Mouse (Mus musculus) MEL (cell line): ENCODE data around the gene Oip5.

ENCODE experiments used
- CHD1 ChIP-seq: IDR thresholded peaks from 2 replicates; pipeline ENCODE4 v1.6.1; 2012; ENCODE audit warnings: low read depth, mild to moderate bottlenecking, inconsistent platforms, low read length, improper control_type of control experiment
- CTCF ChIP-seq, 3 experiments: IDR thresholded peaks in 2 of 3; conservative IDR thresholded peaks in 1 of 3; 2 replicates each; pipeline ENCODE4 v1.5.1; 2011 to 2012; ENCODE audit warnings: low read length in 3 of 3, low read depth in 2 of 3, mild to moderate bottlenecking in 2 of 3, improper control_type of control experiment in 1 of 3, inconsistent platforms in 1 of 3, mixed read lengths in 1 of 3, moderate library complexity in 1 of 3; ENCODE audit not compliant: control insufficient read depth in 1 of 3, insufficient read depth in 1 of 3, poor library complexity in 1 of 3, severe bottlenecking in 1 of 3
- E2F4 ChIP-seq: IDR thresholded peaks from 2 replicates; pipeline ENCODE4 v1.6.1; 2011; ENCODE audit warnings: low read depth, low read length, improper control_type of control experiment, borderline replicate concordance
- TAL1 ChIP-seq: IDR thresholded peaks from 2 replicates; pipeline ENCODE4 v1.6.1; 2012; ENCODE audit warnings: mild to moderate bottlenecking, inconsistent platforms, low read length, moderate library complexity, mixed read lengths

GRCm38 (mm10) chr2:119644254-119644653 is 26.0 kb upstream of the Oip5 start:
- TF ChIP-seq CTCF (IDR thresholded peaks at IDR 0.05 in 2 of 3, conservative IDR thresholded peaks at IDR 0.05 in 1 of 3; ENCODE audit: control insufficient read depth in 1 of 3, insufficient read depth in 1 of 3, low read depth in 2 of 3, low read length in 3 of 3, poor library complexity in 1 of 3, severe bottlenecking in 1 of 3) (no peak), E2F4 (no peak), TAL1 (no peak), CHD1 (no peak)
